Mouse (Mus musculus): ENCODE data around the gene Slc22a16.

Gene Slc22a16

DNA sequence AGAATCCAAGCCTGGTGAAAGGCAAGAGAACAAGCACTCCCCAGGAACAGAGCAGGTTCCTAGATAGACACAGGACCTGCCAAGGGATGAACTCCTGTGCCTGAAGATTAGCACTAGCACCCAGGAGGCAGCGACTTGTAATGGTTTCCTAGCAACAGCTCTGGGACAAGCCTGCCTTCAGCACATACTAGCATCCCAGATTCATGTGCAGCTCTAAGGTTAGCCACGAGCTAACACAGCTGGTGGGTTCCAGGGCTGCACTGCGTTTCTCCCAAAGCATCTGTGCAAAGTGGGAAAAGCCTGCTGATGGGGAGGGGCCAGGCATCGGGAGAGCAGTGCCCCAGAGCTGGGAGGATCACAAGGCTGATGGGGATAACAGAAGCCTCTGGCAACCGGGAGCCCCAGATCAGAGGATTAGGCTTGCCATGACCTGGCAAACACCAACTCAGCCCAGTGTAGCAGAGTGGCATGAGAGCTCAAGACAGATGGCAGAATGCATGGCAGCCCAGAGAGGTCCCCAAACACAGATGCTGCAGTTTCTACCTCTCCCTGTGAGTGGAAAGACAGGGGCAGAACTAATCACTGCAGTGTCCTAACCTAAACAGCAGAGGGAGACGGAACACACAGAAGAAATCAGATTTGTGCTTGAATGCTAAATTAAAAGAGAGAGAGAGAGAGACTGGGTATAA, 34.7 kb downstream of the Slc22a16 start:
- DNase-seq (ENCODE audit: low read depth), result no peak

DNA sequence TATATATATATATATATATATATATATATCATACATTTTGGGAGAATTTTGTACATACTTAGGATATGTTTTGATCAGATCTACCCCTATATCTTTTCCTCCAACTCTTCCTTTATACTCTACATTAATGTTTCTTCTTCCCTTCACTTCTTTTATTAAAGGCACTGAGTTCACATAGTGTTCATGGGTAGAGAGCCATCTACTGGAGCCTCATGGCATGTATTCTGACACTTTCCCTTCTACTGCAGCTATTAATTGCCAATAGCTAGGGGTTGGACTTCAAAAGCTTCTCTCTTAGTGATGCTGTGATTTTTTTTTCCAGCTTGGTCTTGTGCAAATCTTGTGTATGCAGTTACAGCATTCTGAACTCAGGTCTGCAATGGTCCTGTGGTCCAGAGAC, 47.8 kb downstream of the Slc22a16 start:
- DNase-seq (ENCODE audit: low read depth), result no peak

DNA sequence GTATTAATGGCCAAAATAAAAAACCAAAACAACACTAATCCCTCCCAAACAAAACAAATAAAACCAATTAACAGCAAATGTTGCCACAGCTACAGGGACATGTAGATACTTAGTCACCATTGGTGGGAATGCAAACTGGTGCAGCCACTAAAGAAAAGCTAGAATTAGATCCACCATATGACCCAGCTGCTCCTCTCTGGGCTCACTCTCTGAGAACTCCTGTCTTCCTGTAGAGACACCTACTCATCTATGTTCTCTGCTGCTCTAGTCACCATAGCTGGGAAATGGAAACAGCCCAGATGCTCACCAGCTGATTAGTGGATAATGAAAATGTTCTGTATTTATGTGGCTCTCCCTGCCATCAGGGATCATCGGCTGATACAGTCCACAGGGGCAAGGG, 49.6 kb downstream of the Slc22a16 start:
- DNase-seq (ENCODE audit: low read depth), result no peak

DNA sequence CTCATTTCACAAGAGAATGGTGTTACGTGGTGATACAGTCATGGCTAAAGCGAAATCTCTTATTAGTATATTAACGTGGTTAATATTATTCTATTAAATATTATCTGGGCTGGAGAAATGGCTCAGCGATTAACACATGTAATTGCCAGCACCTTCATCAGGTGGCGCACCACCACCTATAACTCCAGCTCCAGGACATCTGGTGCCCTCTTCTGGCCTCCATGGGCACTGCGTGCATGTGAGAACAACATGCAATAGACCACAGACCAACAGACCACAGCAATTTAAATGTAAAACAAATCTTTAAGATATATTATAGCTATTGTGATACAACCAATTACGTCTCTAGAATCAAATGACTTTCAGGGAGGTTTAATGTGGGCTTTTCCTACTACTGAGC, 59.0 kb downstream of the Slc22a16 start:
- no peak for DNase-seq (ENCODE audit: low read depth)

DNA sequence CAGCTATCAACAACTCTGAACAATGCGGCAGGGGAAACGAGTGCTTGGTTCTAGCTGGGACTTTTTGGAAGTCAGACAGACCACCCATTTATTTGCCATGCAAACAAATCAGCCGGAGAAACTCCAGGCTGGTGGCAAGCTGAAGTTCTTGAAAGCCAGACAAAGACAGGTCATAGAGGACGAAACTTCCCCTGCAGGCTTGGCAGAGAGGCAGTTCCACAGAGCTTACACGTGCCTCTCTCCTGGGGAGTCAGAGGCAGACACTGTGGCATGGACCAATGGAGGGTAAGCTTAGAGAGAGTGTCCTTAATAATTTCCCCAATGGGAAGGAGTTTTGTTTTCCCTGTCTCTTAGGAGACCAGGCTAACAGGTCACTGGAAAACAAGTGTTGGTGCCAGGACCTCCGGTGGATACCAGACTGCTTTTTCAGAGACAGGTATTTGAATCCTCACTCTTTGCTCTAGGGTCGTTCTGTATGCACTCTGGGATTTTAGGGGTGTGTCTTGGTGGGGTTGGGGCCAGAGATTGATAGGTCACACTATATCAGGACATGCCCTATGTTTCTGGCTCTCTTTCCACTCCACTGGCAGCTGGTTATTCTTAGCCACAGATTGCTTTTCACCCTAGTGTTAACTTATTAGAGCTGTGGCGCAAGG, 59.6 kb downstream of the Slc22a16 start, which contains the start of gene Ddo:
Gene Ddo (plus strand): TSS at position 356 of the 656 bp plus-strand sequence.
- peak; percentile 52 for DNase-seq (ENCODE audit: low read depth)

DNA sequence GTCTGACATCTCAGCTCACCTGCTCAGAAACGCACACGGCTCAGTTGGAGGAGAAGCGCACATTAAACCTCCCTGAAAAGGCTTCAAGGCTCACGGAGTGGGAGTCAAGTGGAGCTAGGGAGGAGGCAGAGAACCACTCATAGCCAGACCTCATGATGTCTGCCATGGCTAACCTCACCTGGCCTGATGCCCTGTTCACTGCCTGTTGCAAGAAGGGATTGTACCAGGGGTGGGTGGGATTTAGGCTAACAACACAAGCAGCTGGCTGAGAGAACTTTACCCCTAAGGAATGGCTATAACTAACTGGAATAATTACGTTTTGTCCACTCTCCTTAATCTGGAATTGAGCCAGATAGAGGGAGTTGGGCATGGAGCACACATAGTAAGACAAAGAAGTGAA, 60.3 kb downstream of the Slc22a16 start:
- no peak for DNase-seq (ENCODE audit: low read depth)

DNA sequence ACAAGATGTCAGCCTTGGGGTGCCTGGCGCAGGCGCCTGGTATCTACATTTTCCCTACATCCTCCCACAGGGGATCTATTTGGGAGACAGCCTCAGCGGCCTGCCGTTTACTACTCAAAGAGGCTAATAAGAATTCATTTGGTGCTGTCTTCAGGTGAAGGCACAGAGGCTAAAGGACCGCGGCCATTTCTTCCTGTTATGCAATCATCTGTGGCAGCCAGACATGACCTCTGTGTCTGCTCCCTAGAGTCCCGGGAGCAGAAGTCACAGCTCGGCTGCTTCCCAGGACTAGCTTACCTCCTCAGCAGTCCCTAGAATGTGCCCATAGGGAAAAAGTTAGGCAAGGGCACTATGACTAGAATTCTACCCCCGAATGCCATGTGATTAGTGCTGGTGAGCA, 60.8 kb downstream of the Slc22a16 start:
- no peak for DNase-seq (ENCODE audit: low read depth)

DNA sequence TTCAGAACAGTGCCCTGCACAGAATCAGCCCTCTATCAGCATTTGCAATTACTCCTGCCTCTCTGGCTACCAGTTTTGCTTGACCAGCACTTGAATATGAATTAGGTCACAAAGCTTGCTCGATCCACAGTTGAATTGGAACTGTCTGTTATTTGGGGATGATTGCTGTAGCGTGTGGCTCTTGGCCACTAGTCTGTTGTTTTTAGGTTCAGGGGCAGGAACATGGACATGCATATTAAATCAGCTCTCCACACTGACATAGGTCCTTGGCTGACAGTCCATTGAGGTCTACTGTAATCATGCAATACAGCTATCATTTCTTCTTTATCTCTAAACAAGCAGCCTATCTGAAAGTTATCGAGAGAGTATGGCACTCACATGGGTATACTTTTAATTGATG, 62.0 kb downstream of the Slc22a16 start:
- no peak for DNase-seq (ENCODE audit: low read depth)

DNA sequence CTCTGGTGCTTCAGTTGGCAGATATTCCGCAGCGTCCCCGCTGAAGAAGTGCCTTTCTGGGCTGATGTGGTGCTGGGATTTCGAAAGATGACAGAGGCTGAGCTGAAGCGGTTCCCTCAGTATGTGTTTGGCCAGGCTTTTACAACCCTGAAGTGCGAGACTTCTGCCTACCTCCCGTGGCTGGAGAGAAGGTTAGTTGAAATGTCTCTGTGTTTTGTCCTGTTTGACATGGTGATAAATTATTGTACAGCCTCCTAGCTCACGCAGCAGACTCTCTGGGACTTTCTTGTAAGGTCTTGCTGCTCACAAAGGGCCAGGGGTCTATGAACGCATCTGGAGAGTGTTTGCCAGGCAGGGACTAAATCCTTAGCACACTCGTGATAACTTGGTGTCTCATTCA, 67.2 kb downstream of the Slc22a16 start:
- no peak for DNase-seq (ENCODE audit: low read depth)

DNA sequence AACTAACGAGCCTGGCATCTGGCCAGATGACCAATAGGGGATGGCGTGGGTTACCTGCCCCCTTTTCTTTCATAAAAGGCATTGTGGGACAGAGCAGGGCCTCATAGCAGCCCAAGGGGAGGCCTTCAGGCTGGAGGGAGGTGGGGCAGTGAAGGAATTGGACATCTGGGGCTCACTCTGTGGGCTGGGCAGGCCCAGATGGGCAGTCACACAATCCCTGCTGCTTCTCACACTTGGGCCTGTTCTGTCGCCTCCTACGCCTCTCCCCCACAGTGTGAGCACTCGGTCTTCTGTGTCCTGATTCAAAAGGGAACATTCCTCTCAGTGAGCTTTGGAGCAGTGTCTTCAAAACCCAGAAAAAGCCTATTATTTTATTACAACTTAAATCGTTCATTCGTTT, 68.1 kb downstream of the Slc22a16 start:
- DNase-seq (ENCODE audit: low read depth), result no peak

DNA sequence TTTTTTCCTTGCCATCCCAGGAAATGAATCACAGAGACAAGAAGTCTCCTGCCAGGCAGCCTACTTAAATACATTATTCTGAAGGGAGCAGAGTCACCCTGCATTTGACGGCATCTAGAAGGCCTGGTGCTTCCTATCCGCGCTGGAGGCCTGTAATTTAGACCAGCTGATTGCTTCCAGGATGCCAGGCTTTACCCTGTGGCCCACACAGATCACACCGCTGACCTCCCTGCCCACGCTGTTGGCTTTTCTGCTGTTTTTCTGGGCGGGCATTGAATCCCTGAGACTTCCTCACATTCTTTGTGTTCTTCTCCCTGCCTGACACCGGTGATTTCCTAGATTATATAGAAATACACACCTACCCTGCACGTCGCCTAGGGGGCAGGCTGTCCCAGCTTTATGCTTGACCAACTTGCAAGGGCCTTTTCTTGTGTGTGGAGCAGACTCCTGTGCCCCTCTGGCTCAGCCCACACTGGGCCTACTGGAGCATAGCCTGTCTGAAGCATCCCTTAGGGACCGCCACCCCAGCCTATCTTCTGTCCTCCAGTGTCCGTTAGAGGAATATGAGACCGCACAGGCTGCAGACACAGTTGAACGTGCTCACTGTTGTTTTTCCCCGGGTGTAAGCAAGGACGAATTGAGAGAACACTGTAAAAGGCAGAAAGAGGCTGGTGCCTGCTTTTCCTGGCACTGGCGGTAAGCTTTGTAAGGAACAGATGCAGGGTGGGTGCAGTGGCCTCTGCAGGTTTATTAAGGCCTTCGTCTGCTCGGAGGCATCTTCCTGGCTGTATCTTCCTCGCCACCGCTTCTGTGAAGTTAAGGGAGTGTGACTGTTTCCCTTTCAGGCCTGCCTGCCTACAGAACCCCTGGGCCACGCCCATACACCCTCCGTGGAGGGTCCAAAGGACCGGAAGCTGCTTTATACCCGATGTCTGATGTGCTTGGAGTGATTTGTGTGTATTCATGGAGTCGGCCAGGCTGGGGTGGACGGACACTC, 69.0 kb downstream of the Slc22a16 start:
- DNase-seq (ENCODE audit: low read depth), result no peak

DNA sequence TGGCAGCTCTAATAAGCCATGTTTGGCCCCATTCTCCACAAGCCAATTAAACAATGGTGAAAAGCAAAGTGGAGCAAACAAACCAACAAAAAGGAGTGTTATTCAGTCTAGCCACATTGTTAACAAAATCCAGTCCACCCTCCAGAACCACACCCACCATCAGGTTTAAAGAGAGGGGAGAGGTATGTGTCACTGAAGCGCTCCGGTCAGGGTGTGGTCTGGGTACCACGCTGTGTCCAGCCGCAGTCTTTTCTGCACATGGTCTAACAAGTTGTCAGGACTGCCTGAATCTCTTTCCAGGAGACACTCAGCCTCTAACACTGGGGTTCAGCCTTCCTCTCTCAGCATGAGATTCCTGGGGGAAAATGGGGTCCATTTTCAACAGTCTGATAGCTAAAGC, 70.3 kb downstream of the Slc22a16 start:
- DNase-seq (ENCODE audit: low read depth), result no peak

DNA sequence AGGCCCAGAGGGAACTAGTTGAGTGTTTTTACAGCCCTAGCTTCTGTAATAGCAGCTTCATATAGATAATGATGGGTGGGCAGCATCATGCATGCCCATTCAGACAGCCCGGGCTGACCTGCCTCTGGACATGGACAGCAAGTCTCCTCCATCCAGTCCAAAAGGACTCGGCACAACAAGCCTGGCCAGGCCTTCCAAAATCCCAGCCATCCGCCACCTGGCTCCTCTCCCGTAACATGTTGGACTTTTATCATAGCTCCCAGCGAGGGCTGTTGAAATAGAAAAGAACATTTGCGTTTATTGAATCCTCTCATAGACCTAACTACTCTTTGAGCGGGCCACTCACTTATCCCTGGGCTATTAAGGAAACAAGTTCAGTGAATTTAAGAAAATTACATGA, 71.8 kb downstream of the Slc22a16 start:
- DNase-seq (ENCODE audit: low read depth), result no peak

DNA sequence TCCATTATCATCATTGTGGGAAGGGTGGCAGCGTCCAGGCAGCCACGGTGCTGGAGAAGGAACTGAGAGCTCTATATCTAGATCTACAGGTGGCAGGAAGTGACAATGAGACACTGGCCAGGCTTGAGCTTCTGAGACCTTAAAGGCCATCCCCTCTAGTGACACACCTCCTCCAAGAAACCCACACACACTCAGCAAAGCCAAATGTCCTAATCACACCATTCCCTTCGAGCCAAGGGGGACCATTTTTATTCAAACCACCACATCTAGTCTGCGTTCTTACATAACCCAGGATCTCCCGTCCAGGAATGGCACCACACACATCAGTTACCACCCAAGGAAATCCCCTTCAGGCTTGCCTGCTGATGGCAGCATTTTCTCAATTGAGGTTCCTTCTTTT, 73.0 kb downstream of the Slc22a16 start:
- no peak for DNase-seq (ENCODE audit: low read depth)

DNA sequence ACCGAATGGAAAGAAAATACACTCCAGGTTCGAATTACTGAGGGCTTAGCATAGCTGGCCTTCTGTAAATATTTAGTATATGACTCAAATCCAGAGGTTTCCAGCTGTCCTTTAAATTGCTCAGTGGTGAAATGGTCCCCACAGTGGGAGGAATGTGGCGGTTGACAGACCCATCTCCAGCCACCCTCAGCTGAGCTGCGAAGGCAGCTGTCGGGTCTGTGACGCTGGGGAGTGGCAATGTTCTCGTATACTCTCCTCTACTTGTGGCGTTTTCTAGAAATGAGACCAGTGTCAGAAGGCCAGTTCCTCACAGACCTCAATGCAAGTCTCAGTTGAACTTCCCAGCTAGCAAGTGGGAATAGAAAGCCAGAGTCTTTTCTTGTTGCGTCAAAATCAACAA, 74.3 kb downstream of the Slc22a16 start:
- no peak for DNase-seq (ENCODE audit: low read depth)

DNA sequence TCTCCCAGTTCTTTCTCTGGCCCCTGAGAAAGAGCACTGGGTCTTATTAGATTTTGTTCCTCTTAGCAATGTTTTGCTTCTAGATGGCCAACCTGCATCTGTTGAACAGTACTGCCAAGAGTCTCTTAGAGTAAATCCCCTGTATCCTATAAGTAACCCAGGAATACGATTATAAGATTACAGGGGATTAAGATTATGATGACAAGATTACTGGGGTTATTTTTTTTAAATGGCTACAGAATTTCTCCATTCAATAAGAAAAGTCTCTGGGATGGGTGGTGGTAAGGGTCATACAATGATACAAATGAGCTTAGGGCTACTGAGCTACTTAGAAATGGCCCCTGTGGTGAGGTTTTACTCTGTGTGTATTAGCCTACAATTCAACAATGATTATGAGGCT, 75.2 kb downstream of the Slc22a16 start:
- no peak for DNase-seq (ENCODE audit: low read depth)

DNA sequence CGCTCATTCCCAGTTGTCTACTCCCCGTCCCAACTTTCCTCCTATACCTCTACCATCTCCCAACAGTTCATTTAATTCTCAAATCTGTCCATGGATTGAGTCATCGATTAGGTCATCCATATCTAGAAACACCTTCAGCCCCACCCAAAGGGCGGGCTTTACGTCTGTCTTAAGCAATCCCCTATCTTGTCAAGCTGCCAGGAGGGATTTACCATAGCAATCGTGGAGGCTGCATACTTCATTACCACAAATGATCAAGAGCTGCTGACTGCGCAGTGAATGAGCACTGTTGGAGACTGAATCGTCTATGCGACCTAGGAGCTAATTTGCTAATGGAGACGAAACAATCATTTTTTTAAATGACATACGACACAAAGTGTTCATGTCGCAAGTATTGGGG, 78.6 kb downstream of the Slc22a16 start:
- DNase-seq (ENCODE audit: low read depth), result no peak

DNA sequence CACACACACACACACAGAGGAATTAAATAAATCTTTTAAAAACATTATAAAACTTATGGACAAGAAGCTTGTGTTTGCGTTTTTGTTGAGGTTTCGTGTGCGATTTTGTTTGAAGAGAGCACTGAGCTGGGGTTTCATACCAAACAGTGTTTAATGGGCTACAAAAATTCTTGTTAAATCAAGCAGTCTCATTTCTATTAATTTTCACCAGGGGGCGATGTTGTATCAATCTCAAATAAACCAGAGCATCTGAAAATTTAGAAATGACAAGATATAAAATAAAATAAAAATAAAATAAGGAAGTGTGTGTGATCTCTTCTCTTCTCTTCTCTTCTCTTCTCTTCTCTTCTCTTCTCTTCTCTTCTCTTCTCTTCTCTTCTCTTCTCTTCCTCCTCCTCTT, 79.5 kb downstream of the Slc22a16 start:
- peak; percentile 17 for DNase-seq (ENCODE audit: low read depth)

DNA sequence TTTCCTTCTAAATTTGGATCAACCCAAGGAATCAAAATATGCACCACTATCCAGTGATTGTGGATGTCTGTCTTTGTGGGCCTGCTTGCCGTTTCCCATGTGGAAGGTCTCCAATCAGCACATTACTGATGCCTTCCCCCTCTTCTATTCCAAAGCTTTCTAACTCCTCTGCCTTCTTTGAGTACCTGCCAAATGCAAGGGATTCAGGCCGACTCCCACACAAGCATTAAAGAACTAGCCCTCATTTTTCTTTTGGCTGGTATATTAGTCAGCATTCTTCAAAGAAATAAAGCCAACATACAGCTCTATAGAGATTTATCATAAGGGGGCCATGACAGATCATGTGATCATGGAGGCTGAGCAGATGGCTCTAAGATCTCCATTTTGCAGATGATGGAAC, 81.5 kb downstream of the Slc22a16 start:
- DNase-seq (ENCODE audit: low read depth), result no peak

Data from fibroblast of lung, adult 2 months (primary cell).